Mouse (Mus musculus): Measurements from ENCODE around the gene Rela. TPM values are rescaled to one million over a fixed set of nuclear protein-coding genes. Genes with fewer than 3 reads are reported as not detected.
"Not testable (repeated sequence)": the region's sequence is repeated elsewhere in the genome, so short reads cannot be mapped to it uniquely, and the experiment has no call there.

The Rela gene
- total and polyA plus RNA-seq, 2 experiments from 2014 or later = 31.8 to 34.8 TPM

DNA sequence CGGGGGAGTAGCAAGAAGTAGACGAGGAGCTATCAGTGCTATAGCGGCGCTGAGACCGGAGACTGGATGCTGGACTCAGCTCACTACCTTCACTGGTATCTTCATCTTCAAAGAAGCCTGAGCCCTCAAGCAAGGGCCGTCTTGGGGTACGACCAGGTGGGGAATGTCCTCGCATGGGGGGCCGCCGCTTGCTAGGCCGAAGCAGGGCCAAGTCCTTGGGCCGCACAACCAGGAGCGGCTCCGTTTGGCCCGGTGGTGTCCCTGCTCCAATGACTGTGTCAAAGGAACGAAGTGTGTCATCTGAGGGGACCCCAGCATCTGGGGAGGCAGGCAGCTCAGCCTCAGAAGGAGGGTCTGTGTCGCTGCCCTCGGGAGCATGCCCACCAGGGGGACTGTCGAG lies 48.1 kb downstream of the Rela start:
- DNase-seq (ENCODE audit: low spot score) (no peak), ATAC-seq (ENCODE audit: low FRiP score) (no peak)
- Histone ChIP-seq H3K4me3 (ENCODE audit: low read depth, low read length) (no peak overlapping the region), H3K36me3 (ENCODE audit: insufficient read depth, low read length) (peaks cover 63% of the 10 kb centered on the region), H3K9ac (replicated peaks; ENCODE audit: low read length, poor library complexity, severe bottlenecking) (no peak overlapping the region), H3K27me3 (ENCODE audit: insufficient read depth, low read length) (no peaks in the 10 kb centered on the region), H3K9me3 (ENCODE audit: low read length) (no peaks in the 10 kb centered on the region), H3K4me1 (ENCODE audit: insufficient read depth, low read length) (peaks cover 11% of the 10 kb centered on the region), H3K27ac (ENCODE audit: low read depth, low read length) (no peak overlapping the region), H3K4me2 (ENCODE audit: low read depth, low read length, poor library complexity, severe bottlenecking) (no peak overlapping the region)
- WGBS = 92% methylated on average over 19 of the region's 19 CpGs
- no peak for TF ChIP-seq CTCF (IDR thresholded peaks at IDR 0.05)

DNA sequence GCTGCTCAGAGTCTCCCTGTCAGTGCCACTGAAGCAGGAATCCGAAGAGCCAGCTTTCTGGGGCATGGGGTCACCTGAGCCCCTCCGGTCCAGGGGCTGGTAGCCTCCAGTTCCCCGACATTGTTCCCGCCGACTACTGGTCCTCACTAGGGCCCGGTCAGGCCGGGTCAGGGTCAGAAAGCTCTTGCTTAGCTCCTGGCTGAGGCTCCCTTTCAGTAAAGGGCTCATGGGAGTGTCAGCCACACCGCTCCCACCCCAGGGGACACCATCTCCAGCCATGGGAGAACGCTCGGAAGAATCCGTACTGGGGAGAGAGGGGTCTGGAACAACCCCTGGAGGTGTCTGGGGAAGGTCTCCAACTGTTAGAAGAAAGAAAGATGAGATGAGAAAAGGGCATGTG lies 48.6 kb downstream of the Rela start:
- Histone ChIP-seq H3K36me3 (ENCODE audit: insufficient read depth, low read length) (peaks cover 59% of the 10 kb centered on the region), H3K4me1 (ENCODE audit: insufficient read depth, low read length) (peaks cover 15% of the 10 kb centered on the region), H3K27me3 (ENCODE audit: insufficient read depth, low read length) (no peaks in the 10 kb centered on the region), H3K4me2 (ENCODE audit: low read depth, low read length, poor library complexity, severe bottlenecking) (no peak overlapping the region), H3K9ac (replicated peaks; ENCODE audit: low read length, poor library complexity, severe bottlenecking) (no peak overlapping the region), H3K9me3 (ENCODE audit: low read length) (no peaks in the 10 kb centered on the region), H3K27ac (ENCODE audit: low read depth, low read length) (no peak overlapping the region), H3K4me3 (ENCODE audit: low read depth, low read length) (no peak overlapping the region)
- no peak for DNase-seq (ENCODE audit: low spot score)
- no peak for ATAC-seq (ENCODE audit: low FRiP score)
- 94% methylated on average over 11 of the region's 11 CpGs for WGBS
- no peak for TF ChIP-seq CTCF (IDR thresholded peaks at IDR 0.05)

DNA sequence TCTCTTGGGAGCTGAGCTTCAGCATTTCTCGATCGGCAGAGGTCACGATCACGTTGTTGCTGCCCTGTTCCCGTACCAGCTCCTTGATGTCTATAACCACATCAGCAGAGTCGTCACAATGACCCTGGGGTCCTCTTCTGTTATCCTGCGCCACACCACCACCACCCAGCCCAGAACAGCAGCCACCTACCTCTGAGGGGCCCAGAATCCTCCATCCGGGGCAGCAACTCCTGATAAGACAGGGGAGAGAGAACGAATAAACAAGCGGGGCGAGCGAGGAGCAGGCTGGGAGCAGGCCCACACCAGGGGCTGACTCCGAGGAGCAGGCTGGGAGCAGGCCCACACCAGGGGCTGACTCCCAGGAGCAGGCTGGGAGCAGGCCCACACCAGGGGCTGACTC lies 49.2 kb downstream of the Rela start:
- Histone ChIP-seq H3K4me3 (ENCODE audit: low read depth, low read length) (no peak overlapping the region), H3K4me1 (ENCODE audit: insufficient read depth, low read length) (peaks cover 16% of the 10 kb centered on the region), H3K4me2 (ENCODE audit: low read depth, low read length, poor library complexity, severe bottlenecking) (no peak overlapping the region), H3K27ac (ENCODE audit: low read depth, low read length) (no peak overlapping the region), H3K36me3 (ENCODE audit: insufficient read depth, low read length) (peaks cover 53% of the 10 kb centered on the region), H3K27me3 (ENCODE audit: insufficient read depth, low read length) (no peaks in the 10 kb centered on the region), H3K9me3 (ENCODE audit: low read length) (no peaks in the 10 kb centered on the region), H3K9ac (replicated peaks; ENCODE audit: low read length, poor library complexity, severe bottlenecking) (no peak overlapping the region)
- TF ChIP-seq CTCF (IDR thresholded peaks at IDR 0.05) = no peak
- ATAC-seq (ENCODE audit: low FRiP score) (no peak), DNase-seq (ENCODE audit: low spot score) (no peak)
- 94% methylated on average over 13 of the region's 13 CpGs for WGBS

DNA sequence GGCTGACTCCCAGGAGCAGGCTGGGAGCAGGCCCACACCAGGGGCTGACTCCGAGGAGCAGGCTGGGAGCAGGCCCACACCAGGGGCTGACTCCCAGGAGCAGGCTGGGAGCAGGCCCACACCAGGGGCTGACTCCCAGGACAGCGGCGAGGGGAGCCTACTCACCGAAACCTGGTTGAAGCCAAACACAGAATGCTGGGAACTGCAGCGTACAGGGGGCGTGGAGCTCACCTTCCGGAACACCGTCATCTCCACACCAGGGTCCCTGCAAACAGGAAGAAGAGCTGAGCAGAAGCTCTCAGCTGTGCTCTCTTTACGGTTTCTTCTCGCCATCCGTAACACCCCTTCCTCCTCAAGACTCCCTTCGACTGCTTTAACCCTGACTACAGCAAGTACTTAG lies 49.7 kb downstream of the Rela start:
- H3K27ac ChIP-seq (ENCODE audit: low read depth, low read length); H3K9me3 ChIP-seq (ENCODE audit: low read length); ATAC-seq (ENCODE audit: low FRiP score); H3K27me3 ChIP-seq (ENCODE audit: insufficient read depth, low read length); DNase-seq (ENCODE audit: low spot score); H3K9ac ChIP-seq (replicated peaks; ENCODE audit: low read length, poor library complexity, severe bottlenecking): not testable (repeated sequence)
- Histone ChIP-seq H3K4me2 (ENCODE audit: low read depth, low read length, poor library complexity, severe bottlenecking) (peak overlapping the region; percentile 100; the same call in 1 of the 2 replicates), H3K36me3 (ENCODE audit: insufficient read depth, low read length) (peaks cover 49% of the 10 kb centered on the region), H3K4me3 (ENCODE audit: low read depth, low read length) (peak overlapping the region; percentile 92; the same call in 1 of the 2 replicates), H3K4me1 (ENCODE audit: insufficient read depth, low read length) (peaks cover 16% of the 10 kb centered on the region)
- WGBS = 98% methylated on average over 12 of the region's 12 CpGs

DNA sequence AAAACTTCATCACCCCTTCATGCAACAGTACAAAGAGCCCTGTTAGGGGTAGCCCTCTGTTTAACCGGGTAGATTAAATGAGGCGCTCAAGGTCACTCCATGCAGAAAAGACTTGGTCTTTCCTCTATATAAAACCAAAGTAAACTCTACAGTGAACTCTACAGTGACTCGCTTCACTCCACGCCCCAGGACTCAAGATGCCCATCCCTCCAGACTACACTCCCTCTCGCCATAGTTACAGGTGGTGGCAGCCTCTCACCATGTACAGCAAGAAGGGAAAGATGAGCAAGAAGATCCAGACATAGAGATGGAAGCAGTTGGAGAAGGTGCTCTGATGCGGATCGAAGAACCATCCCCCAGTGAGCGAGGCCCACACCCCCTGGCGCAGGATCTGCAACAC lies 50.5 kb downstream of the Rela start:
- Histone ChIP-seq H3K9me3 (ENCODE audit: low read length) (no peaks in the 10 kb centered on the region), H3K27ac (ENCODE audit: low read depth, low read length) (peak overlapping the region; percentile 74), H3K4me3 (ENCODE audit: low read depth, low read length) (peak overlapping the region; percentile 92), H3K4me2 (ENCODE audit: low read depth, low read length, poor library complexity, severe bottlenecking) (peak overlapping the region; percentile 100), H3K4me1 (ENCODE audit: insufficient read depth, low read length) (peaks cover 16% of the 10 kb centered on the region), H3K27me3 (ENCODE audit: insufficient read depth, low read length) (no peaks in the 10 kb centered on the region), H3K36me3 (ENCODE audit: insufficient read depth, low read length) (peaks cover 43% of the 10 kb centered on the region), H3K9ac (replicated peaks; ENCODE audit: low read length, poor library complexity, severe bottlenecking) (peak overlapping the region; percentile 89)
- ATAC-seq (ENCODE audit: low FRiP score) = no peak
- WGBS = 21% methylated on average over 9 of the region's 9 CpGs
- TF ChIP-seq CTCF (IDR thresholded peaks at IDR 0.05) = no peak
- no peak for DNase-seq (ENCODE audit: low spot score)

DNA sequence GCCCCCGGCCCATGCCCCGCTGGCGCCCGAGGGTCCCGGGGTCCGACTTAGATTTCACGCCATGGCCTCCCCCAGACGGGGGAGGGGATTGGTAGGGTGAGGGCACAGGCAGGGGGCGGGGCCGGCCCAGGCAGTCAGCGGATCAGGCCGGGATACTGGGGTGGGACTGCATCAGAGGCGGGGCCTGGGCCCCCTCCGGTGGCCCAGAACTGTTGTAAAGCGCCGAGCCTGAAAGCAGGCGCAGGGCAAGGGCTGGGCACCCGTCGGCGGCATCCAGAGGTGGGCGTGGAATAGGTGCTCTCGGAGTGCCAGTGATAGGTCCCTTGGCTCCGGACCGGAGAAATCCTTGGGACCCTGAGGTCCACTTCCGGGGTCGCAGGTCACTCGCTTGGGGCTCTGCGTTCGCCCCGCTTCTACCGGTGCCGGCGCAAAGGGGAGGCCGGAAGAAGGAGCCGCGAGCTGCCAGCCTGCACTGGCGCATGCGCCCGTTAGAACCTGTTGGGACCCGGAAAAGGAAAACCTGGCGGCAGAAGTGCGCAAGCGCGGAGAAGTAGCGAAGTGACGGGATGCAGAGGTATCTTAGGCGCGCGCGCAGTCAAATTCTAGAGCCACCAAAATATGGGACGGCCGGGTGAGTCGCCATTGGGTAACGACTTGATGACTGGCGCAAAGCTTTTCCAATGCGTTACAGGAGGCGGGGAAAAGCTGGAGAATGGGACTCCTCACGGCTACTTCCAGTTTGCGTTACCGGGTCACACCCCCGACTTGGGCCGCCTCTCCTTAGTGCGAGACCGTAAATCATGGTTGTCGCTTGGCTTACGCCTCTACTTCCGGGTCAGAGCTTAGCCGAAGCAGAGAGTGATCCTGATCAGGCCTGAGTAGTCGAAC lies 51.2 kb downstream of the Rela start, which contains the start of the genes Map3k11 and Pcnx3:
Gene Map3k11 (plus strand): TSS at position 543 of the 888 bp plus-strand sequence.
Gene Pcnx3 (minus strand): TSS at position 709 of the 888 bp plus-strand sequence.
- WGBS = under 1% methylated on average over 66 of the region's 69 CpGs

More for the DNA sequence above, 51.2 kb downstream of the Rela start, which contains the start of the genes Map3k11 and Pcnx3:
- H3K4me1 ChIP-seq (ENCODE audit: insufficient read depth, low read length) = peaks cover 16% of the 10 kb centered on the region
- H3K27ac ChIP-seq (ENCODE audit: low read depth, low read length) = peak within 1 kb of the TSS; percentile 76
- H3K9me3 ChIP-seq (ENCODE audit: low read length) = no peaks in the 10 kb centered on the region
- H3K4me2 ChIP-seq (ENCODE audit: low read depth, low read length, poor library complexity, severe bottlenecking) = peak within 1 kb of the TSS; percentile 100
- peak within 1 kb of the TSS; percentile 89 for H3K9ac ChIP-seq (replicated peaks; ENCODE audit: low read length, poor library complexity, severe bottlenecking)
- no peaks in the 10 kb centered on the region for H3K27me3 ChIP-seq (ENCODE audit: insufficient read depth, low read length)
- peak; percentile 57 for TF ChIP-seq CTCF (IDR thresholded peaks at IDR 0.05)
- H3K4me3 ChIP-seq (ENCODE audit: low read depth, low read length) = peak within 1 kb of the TSS; percentile 92
- H3K36me3 ChIP-seq (ENCODE audit: insufficient read depth, low read length) = peaks cover 38% of the 10 kb centered on the region
- DNase-seq (ENCODE audit: low spot score) (peak; percentile 99), ATAC-seq (ENCODE audit: low FRiP score) (peak; percentile 94)

Measured in midbrain, postnatal 0 days (tissue).